Mouse (Mus musculus) gastrocnemius, adult 18-20 months (tissue): ENCODE measurements around the gene Add3. TPM values are rescaled to one million over a fixed set of nuclear protein-coding genes. Genes with fewer than 3 reads are reported as not detected.

Source experiments
- DNase-seq: peaks from one replicate; pipeline ENCODE4 v3.0.0; 2021; ENCODE audit warnings: low spot score
- long read RNA-seq, 2 experiments: library from polyadenylated mRNA; stranded (forward); transcript quantifications; one replicate each; pipeline ENCODE4 v2.0.0; 2021
- total RNA-seq, 2 experiments: library from RNA; stranded (reverse); gene quantifications; 2 replicates each; pipeline ENCODE4 v1.2.3; 2021

The Add3 gene
- 10 to 100 TPM; 23.0 to 30.5 TPM for total RNA-seq
- long read RNA-seq, experiment 1, full-length matches to known transcripts = 26 of 34 reads
- long read RNA-seq, experiment 1, partial matches to known transcripts = 4 of 34 reads
- long read RNA-seq, experiment 1, other reads (novel, unspliced or antisense) = 4 of 34 reads
- long read RNA-seq, experiment 2, full-length matches to known transcripts = 15 of 22 reads
- long read RNA-seq, experiment 2, partial matches to known transcripts = 5 of 22 reads
- long read RNA-seq, experiment 2, other reads (novel, unspliced or antisense) = 2 of 22 reads

DNA sequence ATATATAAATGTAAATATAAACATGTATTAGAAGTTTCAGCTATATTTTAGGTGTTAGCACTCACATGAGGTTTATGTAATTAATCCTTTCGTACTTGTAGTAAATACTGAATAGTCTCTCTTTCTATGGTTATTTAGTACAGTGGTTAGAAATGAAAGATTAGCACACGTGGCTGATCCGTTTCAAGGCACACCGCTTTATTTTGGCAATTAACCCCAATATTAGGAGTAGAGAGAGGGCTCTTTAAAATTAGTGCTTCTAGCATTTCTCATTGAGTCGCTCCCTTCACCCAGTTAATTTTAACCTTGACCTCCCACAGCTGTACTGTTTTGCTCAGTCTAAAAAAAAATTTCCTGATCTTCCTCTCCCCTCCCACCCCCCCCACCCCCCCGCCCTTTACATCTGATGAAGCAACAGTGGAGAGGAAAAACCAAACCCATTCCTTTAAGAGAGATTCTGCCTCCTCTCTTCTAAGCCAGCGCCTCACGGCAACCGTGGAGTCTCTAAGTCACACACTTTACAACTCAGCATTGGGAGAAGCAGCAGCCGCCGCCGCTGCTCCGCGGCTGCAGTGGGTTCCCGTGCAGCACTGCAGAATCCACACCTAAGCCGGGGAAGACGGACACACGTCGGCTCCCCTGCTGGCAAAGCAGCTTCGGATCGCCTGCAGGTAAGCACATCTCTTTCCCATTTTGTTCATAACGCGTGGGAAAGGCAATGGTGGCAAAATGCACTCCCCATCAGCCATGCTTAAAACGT is at the start of gene Add3:
TSS of gene Add3 (plus strand) at position 400 of the 760 bp plus-strand sequence.
- DNase-seq = peak; percentile 42

DNA sequence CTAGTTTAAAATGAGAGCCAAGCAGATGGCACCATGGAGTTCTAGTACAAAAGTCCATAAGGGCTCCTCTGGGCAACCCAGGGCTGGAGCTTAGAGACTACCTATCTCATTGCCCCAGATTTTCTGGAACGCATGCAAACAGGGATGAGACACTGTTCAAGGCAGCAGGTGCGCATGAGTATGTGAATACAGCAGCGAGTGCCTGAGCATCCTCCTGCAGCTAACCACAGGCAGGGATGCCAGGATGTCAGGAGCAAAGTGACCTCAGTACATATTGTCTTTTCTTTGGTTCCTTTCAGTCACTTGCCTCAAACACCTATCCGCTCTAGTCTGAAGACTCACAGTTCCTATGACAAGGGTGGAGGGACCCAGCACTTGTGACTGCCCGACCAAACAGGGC is 49.6 kb upstream of the Add3 start:
- no peak for DNase-seq

DNA sequence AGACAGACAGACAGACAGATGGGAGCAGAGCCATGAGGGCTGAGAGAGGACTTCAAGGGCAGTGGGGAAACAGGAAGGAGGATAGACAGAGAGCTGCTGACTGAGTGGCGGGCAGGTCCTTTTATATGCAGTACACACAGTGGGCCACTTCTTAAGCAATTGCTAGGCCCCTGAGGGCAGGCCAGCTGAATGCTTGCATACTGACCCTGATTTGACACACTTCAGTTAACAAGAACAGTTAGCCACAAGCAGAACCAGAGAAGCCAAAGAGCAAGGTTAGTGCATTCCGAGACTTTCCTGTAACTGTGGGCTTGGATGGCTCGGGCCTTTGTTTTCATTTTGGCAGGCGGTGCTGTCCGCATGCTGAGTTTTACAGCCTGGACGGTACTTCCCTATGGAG is 48.0 kb upstream of the Add3 start:
- DNase-seq = no peak

DNA sequence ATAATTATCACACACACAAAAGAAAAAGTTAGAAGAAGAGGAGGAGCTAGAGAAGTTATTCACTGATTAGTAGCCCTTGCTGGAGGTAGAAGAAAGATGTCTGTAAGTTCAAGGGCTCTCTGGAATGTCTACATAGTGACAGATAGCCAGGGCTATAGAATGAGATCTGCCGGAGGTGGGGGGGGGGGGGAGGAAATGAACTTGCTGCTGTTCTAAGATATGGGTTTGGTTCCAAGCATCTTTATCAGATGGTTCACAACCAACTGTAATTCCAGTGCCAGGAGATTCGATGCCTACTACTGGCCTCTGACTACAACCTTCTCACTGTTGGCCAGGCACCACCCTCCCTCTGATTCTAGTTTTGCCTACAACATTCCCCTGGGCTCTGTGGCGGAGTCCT is 46.9 kb upstream of the Add3 start:
- no peak for DNase-seq

DNA sequence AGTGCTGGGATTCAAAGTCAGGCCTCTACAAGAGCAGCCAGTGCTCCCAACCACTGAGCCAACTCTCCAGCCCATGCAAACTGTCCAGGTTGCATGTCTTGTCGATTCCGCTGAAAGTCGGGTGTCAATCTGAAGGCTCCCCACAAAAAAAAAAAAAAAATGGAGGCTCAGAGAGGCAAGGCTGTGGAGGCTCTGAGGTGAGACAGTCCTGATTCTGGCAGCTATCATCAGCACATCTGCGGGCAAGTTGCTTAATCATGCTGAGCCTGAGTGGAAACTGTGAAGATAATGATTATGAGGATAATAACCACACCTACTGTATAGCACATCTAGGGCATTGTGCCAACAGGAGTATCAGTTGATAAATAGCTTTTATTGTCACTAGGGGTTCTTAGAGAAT is 45.6 kb upstream of the Add3 start:
- no peak for DNase-seq

DNA sequence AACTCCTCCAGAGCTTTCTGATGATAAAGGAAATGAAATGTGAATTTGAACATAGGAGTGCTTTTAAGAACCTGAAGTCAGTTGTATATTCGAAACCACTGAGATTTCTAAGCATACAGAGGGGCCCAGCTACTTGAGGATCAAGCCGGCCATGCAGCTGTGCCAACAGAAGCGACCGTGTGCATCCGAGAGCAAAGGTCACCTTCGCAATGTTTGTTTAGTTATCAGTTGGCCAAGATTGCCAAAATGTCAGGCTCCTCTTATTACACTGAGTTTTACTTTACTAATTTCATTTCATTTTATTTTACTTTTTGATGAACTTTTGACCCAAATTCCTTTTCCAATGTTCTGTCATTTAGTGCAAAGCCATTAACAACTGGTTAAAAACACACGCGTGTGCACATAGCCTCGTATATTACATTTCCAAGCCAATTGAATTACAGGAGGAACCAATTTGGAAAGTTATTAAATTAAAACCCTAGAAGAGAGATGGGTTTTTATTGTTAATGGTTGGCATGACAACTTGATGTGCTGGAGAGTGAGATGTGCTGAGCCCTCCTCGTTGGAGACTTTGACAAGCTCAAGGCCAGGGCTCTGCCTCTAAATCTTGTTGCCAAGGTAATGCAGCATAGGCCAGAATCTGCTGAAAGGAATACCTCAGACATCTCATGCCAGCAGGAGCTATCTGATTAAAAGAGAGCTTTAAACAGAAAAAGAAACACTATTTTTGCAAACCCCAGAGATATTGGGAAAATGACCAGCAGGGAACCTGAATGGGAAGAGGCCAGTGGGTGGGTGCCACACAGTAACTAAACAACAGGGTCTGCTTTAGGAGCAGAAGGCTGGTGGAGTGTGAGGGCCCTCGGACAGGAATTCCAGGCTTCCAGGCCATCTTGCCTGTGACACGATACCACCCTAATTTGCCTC is 38.6 kb upstream of the Add3 start:
- DNase-seq = no peak

DNA sequence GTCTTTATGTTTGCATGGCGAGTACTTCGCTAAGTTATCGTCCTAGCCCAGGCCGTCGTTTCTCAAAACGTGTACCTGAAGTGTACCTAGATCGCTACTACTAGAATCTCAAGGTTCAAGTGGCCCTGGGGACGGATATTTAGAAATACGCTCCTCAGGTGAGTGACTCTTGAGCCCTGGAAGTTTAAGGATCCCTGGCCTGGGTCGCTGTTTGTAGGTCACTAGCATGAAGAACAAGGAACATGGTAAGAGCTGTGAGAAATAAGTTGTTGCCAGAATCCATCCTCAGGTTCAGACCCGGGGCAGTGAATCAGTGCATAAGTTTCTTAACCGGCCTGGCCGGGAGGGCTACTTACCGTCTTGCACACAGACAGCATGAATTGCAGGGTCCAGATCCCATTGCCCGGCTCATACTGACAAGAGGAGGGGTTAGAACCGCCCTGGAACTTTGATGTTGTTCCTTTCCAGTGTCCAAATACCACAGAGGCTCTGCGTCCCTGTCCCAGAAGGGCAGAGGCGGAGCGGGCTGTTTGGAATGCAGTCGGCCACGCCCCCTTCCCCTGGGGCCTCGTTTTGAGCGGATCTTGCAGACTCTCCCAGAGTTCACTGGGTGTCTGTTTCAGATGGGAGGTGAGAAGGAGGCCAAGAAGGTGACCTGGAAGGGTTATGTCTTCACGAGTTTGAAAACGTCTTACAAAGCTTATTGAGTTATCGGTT is 34.7 kb upstream of the Add3 start:
- DNase-seq = peak; percentile 54

DNA sequence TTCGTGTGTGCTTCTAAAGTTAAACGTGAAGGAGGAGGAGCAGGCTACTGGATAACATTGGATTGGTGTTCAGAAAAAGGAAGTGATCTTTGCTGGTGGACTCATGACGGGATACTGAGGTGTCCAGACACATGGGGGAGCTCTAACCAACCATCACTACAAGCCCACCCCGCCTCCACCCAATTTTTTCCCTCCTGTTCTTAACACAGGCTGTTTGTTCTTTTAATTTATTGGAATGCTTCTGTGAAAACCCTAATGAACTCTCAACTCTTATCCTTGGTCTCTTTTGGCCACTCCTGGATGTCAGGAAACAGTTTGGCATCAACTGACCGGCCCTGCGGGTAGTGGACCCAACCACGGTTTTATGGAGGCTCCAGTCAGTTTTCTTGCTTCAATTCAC is 33.3 kb upstream of the Add3 start:
- peak; percentile 42 for DNase-seq

DNA sequence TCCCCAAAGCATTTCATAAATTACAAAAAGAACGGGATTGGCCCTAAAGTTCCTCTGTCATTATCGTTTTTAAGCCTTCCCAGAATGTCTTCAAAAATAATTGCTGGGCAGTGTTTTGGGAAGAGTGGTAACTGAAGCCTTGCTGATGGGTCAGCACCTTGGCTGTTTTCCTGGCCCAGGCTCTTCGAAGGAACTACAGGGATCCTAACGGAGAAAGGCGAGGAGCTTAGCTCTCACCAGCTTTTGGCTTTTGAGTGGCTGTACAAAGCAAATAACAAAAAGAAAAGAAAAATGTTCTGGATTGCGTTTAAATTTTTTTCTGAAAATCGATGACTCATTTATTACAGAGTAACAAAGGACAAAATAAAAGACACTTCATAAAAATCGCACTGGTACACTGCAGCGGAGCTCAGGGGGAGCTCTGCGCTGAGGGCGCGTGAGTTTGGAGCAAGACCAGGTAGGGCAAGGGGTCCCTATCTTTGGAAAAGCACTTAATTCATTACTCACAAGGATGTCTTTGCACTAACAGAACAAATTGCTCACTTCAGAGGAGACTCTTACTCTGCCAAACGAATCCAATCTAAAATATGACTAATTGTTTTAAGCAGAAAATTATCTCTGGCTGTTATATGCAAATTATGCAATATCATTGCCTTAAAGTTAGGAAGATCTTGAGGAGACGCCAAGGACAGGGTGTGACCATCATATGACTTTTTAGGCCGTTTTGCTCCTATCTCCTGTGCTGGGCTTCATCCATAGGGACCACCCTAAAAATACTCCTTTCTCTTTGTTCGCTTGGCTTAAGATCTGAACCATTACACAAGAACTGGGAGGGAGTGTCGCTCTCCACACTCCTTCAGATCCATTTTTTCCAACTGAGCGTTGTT is 32.6 kb upstream of the Add3 start:
- peak; percentile 50 for DNase-seq

DNA sequence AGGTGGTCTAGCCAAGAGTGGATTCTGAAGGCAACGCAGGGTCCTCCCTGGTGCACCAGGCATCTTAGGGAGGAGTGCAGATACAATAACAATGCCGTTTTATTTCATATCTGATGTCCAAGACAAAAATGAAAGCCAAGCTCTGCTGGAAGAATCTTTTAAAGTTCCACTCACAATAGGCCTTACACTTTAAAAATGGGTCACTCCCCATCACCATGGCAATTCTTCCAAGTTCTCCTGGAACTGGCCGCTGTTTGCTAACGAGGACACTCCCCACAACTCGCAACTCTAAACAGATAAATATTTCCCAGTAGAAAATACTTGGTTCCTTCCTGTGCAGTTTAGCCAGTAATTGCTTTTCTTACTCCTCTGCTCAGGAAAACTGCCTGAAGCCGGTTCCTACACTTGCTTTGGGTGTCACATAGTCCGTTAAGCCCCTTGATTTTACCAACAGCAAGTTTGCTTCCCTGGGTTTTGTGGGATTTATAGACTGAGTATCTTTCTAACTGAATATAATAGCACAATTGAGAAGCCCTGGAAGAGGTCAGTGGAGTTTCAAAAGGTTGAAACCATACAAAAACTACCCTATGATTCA is 28.1 kb upstream of the Add3 start:
- DNase-seq = peak; percentile 60

DNA sequence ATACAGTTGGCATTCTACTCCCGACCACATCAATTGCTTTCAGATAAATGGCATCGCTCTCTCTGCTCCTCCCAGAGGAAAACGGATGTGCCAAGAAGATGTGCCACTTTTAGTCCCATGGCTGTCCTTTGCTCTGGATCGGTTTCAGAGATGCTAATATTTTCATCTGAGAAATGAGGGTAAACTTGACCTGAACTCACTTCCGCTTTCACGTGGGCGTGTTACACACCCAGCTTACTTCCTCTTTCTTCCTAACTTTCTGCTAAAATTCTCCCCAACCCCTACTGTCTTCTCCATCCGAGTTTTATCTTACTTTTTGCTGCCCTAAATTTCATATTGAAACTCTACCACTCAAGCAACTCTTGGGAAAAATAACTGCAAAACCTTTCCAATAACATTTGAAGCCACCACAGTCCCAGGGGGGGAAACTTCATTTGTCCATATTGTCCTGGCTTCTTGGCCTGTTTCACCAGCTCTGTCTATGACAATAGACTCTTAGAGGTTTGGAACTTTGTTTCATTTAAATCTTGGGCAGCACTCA is 20.9 kb upstream of the Add3 start:
- DNase-seq = no peak

DNA sequence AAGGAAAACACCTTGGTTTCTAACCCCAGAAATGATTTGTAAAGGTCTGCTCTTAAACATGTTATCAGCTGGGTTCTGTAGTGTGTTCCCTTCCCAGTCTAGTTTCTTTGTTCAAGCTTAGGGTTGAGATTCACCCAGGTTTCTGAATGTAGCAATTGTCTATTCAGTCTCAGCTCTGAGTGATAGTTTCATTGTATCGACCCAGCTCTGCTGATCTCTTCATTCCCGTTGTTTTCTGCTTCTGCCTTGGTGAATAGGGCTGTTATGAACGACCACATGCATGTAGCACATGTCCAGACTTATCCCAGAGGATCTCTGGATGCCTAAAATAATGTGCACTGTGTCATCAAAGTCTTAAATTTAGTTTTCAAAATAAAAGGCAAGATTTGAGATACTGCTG is 19.8 kb upstream of the Add3 start:
- DNase-seq = no peak

DNA sequence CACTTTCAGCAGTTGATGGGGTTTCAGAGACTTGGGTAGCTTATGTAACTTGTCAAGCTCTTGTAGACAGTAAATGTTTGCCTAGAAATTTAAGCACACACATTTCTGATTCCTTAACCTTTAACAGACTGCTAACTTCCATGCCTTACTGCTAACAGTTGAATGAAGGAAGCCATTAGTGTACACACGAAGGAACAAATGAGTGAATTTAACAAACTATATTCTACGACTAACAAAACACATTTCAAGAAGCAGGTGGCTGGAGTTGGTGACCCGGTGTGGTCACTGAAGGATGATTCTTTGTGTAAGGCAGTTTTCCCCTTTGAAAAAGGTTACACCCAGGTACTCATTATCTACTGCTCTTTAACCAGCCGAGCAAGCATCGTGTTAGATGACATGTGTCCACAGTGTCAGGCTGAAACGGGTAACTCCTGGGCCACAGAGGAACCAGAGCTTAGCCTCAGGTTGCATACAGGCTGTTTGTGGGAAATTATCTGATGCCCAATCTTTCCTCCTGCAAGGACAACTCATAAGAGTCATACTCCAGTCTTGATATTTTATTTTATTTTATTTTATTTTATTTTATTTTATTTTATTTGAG is 17.5 kb upstream of the Add3 start:
- no peak for DNase-seq

DNA sequence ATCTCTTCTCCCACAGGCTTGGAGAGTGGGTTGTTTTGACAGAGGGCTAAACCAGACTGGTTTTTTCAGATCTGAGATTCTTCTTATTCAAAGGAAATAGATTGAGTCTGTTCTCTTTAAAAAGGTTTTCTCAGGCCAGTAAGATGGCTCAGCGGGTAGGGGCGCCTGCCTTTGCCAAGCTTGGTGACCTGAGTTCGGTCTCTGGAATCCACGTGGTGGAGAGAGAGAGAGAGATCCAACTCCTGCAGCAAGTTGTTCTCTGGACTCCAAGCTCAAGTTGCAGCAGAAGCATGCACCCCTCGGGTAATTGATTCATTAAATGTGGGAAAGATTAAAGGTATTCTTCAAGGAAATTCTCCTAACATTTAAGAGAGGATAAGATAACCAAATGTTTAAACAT is 16.9 kb upstream of the Add3 start:
- DNase-seq = no peak

DNA sequence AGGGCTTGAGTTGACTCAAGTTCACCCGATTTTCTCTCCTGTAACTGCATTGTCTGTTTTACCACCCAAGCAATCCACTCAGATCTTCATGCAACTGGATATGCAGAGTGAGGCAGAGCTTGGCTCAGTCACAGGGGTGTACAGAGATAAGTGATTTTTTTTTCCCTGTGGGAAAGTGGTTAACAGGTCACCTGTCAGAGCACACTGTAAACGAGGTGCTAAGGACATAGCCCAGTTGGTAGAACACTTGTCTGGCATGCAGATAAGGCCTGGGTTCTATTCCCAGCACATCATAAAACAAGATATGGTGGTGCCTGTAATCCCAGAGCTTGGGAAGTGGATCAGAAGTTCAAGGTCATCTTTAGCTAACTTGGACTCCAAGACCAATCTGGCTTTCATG is 14.6 kb upstream of the Add3 start:
- no peak for DNase-seq

DNA sequence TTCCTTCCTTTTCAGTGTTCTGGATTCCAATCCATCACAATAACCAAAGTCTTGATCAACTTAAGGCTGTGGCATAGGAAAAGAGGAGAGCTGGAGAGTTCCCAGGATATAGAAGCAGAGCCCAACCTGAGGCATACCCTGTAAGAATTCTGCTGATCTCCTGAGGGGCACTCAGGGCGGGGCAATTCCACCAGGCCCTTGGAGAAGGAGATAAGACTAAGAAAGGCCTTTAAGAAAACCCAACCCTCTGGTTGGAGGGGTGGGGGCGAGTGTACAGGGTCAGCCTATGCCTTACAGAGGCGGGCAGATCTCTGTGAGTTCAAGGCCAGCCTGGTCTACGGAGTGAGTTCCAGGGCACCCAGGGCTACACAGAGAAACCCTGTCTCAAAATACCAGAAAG is 13.7 kb upstream of the Add3 start:
- DNase-seq = no peak

DNA sequence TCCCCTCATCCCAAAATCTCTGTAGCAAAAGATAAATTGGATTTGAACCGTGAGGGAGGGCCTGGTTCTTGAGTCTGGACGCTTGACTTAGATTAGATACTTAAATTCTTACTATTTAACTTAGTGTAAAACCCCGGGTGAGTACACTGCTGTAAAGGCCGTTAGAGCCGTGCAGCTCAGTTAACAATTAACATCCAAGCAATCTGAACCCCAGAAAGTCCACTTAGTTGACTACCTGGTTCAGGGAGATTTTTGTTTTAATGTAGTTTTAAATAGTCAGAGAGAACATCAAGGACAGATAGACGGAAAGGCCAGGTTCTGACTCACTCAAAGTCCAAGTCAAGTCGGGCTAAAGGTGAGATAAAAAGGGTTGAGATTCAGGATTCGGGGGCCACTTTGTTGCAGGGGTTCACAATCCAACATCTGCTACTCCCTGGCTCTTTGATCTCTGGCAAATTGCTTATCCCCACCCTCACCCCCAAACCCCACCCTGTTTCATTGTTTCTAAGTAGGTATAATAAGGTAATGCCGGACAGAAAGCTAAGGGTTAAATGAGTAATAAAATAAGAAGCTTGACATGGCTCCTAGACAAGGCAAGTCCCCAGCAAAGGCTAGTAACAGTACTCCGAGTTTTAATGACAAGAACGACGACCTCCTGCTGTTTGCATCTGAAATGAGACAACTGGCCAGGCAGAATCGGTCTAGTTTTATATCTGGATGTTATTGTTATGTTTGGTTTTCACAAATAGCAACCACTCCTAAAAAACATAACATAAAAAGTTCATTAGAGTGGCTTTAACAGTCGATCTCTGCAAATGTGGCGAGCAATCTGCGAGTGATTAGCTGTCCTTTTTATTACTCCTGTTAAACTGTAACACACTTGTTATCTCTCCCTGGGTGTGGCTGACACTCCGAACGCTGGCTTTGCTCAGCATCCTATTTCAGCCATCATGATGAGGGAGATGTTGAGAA is 12.6 kb upstream of the Add3 start:
- no peak for DNase-seq
